Mouse (Mus musculus) spleen, postnatal 4 days (tissue): ENCODE results near the gene Zfp92.

ENCODE experiments used
- DNase-seq, 2 experiments: peaks; one replicate each; pipeline ENCODE4 v3.0.0; 2022; ENCODE audit warnings: low spot score in 2 of 2

Gene Zfp92

GRCm38 (mm10) chrX:73474340-73475165, 63.7 kb downstream of the Zfp92 start:
- no peak for DNase-seq

- DNase-seq = no peak
Measured at GRCm38 (mm10) chrX:73475658-73476256, 64.9 kb downstream of the Zfp92 start.

- no peak for DNase-seq
Measured at GRCm38 (mm10) chrX:73476621-73477020, 65.7 kb downstream of the Zfp92 start.

- DNase-seq = no peak
Measured at GRCm38 (mm10) chrX:73477500-73477899, 66.6 kb downstream of the Zfp92 start.
